Mouse (Mus musculus) splenic B cell, adult 2 months (primary cell): Measurements from ENCODE around the gene Dynlrb2.

Experiments
- DNase-seq: peaks from one replicate; pipeline ENCODE4 v3.0.0-alpha.2; 2011; ENCODE audit warnings: low read depth, low spot score
- H3K27me3 ChIP-seq: 2 replicates; pipeline ENCODE4 v1.6.1; 2012; ENCODE audit warnings: mild to moderate bottlenecking, low read length, moderate library complexity, mixed read lengths; ENCODE audit not compliant: control insufficient read depth, poor library complexity, insufficient read depth, severe bottlenecking
- H3K36me3 ChIP-seq: 2 replicates; pipeline ENCODE4 v1.6.1; 2012; ENCODE audit warnings: mild to moderate bottlenecking, low read length, moderate library complexity, mixed read lengths; ENCODE audit not compliant: control insufficient read depth, poor library complexity, insufficient read depth, severe bottlenecking

Dynlrb2 gene

GRCm38 (mm10) chr8:116504477-116505120, at the start of gene Dynlrb2:
Gene Dynlrb2, plus strand, starts transcription at chr8:116504974.
- Histone ChIP-seq H3K27me3 (no peaks in the 10 kb centered on the region), H3K36me3 (no peaks in the 10 kb centered on the region)
- peak; percentile 98 for DNase-seq

- no peak for DNase-seq
- no peaks in the 10 kb centered on the region for H3K27me3 ChIP-seq
- no peaks in the 10 kb centered on the region for H3K36me3 ChIP-seq
These were observed 46.2 kb upstream of the Dynlrb2 start for GRCm38 (mm10) chr8:116458569-116458968.

GRCm38 (mm10) chr8:116461472-116461871, 43.3 kb upstream of the Dynlrb2 start:
- DNase-seq: peak; percentile 16
- Histone ChIP-seq H3K27me3 (no peaks in the 10 kb centered on the region), H3K36me3 (no peaks in the 10 kb centered on the region)

GRCm38 (mm10) chr8:116466586-116466985, 38.2 kb upstream of the Dynlrb2 start:
- Histone ChIP-seq H3K36me3 (no peaks in the 10 kb centered on the region), H3K27me3 (no peaks in the 10 kb centered on the region)
- DNase-seq: no peak

GRCm38 (mm10) chr8:116467027-116467426, 37.7 kb upstream of the Dynlrb2 start:
- H3K36me3 ChIP-seq: no peaks in the 10 kb centered on the region
- H3K27me3 ChIP-seq: no peaks in the 10 kb centered on the region
- no peak for DNase-seq

- H3K27me3 ChIP-seq: no peaks in the 10 kb centered on the region; the same call in 1 of the 2 replicates
- H3K36me3 ChIP-seq: no peaks in the 10 kb centered on the region
- DNase-seq: peak; percentile 85
These were observed 26.8 kb upstream of the Dynlrb2 start for GRCm38 (mm10) chr8:116477941-116478340.

- no peaks in the 10 kb centered on the region for H3K36me3 ChIP-seq
- no peaks in the 10 kb centered on the region; the same call in 1 of the 2 replicates for H3K27me3 ChIP-seq
- DNase-seq: peak; percentile 82
These were observed 26.1 kb upstream of the Dynlrb2 start for GRCm38 (mm10) chr8:116478681-116479080.

GRCm38 (mm10) chr8:116480894-116481293, 23.9 kb upstream of the Dynlrb2 start:
- Histone ChIP-seq H3K27me3 (no peaks in the 10 kb centered on the region; the same call in 1 of the 2 replicates), H3K36me3 (no peaks in the 10 kb centered on the region)
- DNase-seq: peak; percentile 86

GRCm38 (mm10) chr8:116482738-116483137, 22.0 kb upstream of the Dynlrb2 start:
- H3K36me3 ChIP-seq: no peaks in the 10 kb centered on the region
- DNase-seq: no peak

GRCm38 (mm10) chr8:116484087-116484486, 20.7 kb upstream of the Dynlrb2 start:
- peak; percentile 71 for DNase-seq
- Histone ChIP-seq H3K27me3 (no peaks in the 10 kb centered on the region), H3K36me3 (no peaks in the 10 kb centered on the region)

More at GRCm38 (mm10) chr8:116482738-116483137, 22.0 kb upstream of the Dynlrb2 start:
- no peaks in the 10 kb centered on the region for H3K27me3 ChIP-seq

- Histone ChIP-seq H3K36me3 (no peaks in the 10 kb centered on the region), H3K27me3 (no peaks in the 10 kb centered on the region)
- DNase-seq: no peak
These were observed 16.2 kb upstream of the Dynlrb2 start for GRCm38 (mm10) chr8:116488546-116488945.

- no peak for DNase-seq
These were observed 4.5 kb upstream of the Dynlrb2 start for GRCm38 (mm10) chr8:116500057-116500809.

GRCm38 (mm10) chr8:116508721-116509120, 3.9 kb downstream of the Dynlrb2 start:
- H3K36me3 ChIP-seq: no peaks in the 10 kb centered on the region
- no peak for DNase-seq
- no peaks in the 10 kb centered on the region; the same call in 1 of the 2 replicates for H3K27me3 ChIP-seq

More at GRCm38 (mm10) chr8:116500057-116500809, 4.5 kb upstream of the Dynlrb2 start:
- Histone ChIP-seq H3K36me3 (no peaks in the 10 kb centered on the region), H3K27me3 (no peaks in the 10 kb centered on the region)

- no peak for DNase-seq
- H3K36me3 ChIP-seq: no peaks in the 10 kb centered on the region
These were observed 4.5 kb downstream of the Dynlrb2 start for GRCm38 (mm10) chr8:116509247-116509646.

GRCm38 (mm10) chr8:116519676-116520075, 14.9 kb downstream of the Dynlrb2 start:
- H3K27me3 ChIP-seq: no peaks in the 10 kb centered on the region
- H3K36me3 ChIP-seq: no peaks in the 10 kb centered on the region
- DNase-seq: no peak

More at GRCm38 (mm10) chr8:116509247-116509646, 4.5 kb downstream of the Dynlrb2 start:
- H3K27me3 ChIP-seq: no peaks in the 10 kb centered on the region; the same call in 1 of the 2 replicates
